Mouse (Mus musculus) limb, embryonic 15.5 days (tissue): ENCODE data around the gene Svs3b. TPM values are rescaled to one million over a fixed set of nuclear protein-coding genes. Genes with fewer than 3 reads are reported as not detected.
"Not testable (repeated sequence)": the region's sequence is repeated elsewhere in the genome, so short reads cannot be mapped to it uniquely, and the experiment has no call there.

Experiments
- ATAC-seq: fragments of 200-750 bp; cut with Nextera tagmentation; 2 replicates; pipeline ENCODE4 v1.8.0; 2017; ENCODE audit warnings: low read depth, moderate TSS enrichment; ENCODE audit not compliant: insufficient number of reproducible peaks, low FRiP score, low TSS enrichment
- H3K27ac ChIP-seq: fragments of 300-500 bp; sonication (generic); 2 replicates; pipeline ENCODE4 v1.5.1; 2015; ENCODE audit warnings: moderate library complexity, mild to moderate bottlenecking, inconsistent platforms
- H3K27me3 ChIP-seq: fragments of 300-500 bp; sonication (generic); 2 replicates; pipeline ENCODE4 v1.6.1; 2015; ENCODE audit warnings: inconsistent platforms
- H3K36me3 ChIP-seq: fragments of 300-500 bp; sonication (generic); 2 replicates; pipeline ENCODE4 v1.6.1; 2015; ENCODE audit warnings: inconsistent platforms
- H3K4me1 ChIP-seq: fragments of 300-500 bp; sonication (generic); 2 replicates; pipeline ENCODE4 v1.6.1; 2015; ENCODE audit warnings: inconsistent platforms
- H3K4me2 ChIP-seq: fragments of 300-500 bp; sonication (generic); 2 replicates; pipeline ENCODE4 v1.6.1; 2015; ENCODE audit warnings: mild to moderate bottlenecking, inconsistent platforms
- H3K4me3 ChIP-seq: fragments of 300-500 bp; sonication (generic); 2 replicates; pipeline ENCODE4 v1.5.1; 2015; ENCODE audit warnings: mild to moderate bottlenecking, inconsistent platforms
- H3K9ac ChIP-seq: fragments of 300-500 bp; sonication (generic); 2 replicates; pipeline ENCODE4 v1.6.1; 2015; ENCODE audit warnings: inconsistent platforms
- H3K9me3 ChIP-seq: fragments of 300-500 bp; sonication (generic); 2 replicates; pipeline ENCODE4 v1.6.1; 2016; ENCODE audit warnings: inconsistent platforms
- WGBS: fragments of 180-500 bp; shearing (Covaris S2); methylation state at CpG from one replicate; pipeline ENCODE4 v1.1.7; 2015; 5-methylcytosine and 5-hydroxymethylcytosine counted together
- polyA plus RNA-seq: library from polyadenylated mRNA; unstranded; fragments of >200 nt; fragmentation: Nextera tagmentation; extraction: Ambion mirVana; gene quantifications from 2 replicates; pipeline ENCODE4 v1.2.1, GENCODE M21; 2015

Gene Svs3b
- polyA plus RNA-seq: not detected in 2 replicates

DNA sequence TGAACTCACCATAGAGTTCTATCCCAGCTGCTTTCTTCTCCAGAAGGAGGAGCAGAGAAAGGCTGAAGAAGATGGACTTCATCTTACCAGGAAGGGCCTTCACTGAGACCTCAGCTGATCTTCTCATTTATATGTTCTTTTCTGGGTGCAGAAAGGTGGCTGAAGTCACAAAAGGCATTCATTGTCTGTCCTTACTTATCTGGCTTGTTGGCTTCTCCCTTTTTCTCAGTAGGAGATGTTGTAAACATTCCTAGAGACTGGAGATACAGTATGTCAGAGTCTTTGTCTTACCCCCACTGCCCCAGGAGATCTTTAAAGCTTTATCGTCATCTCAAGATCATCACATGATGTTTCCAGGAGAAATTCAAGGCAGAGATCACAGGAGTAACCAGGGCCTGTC is at the start of gene Svs3b:
Svs3b (minus strand) TSS at position 101 of the 400 bp plus-strand sequence.
- WGBS: 69% methylated on average over 1 of the region's 1 CpGs
- H3K36me3 ChIP-seq, ATAC-seq: not testable (repeated sequence)

DNA sequence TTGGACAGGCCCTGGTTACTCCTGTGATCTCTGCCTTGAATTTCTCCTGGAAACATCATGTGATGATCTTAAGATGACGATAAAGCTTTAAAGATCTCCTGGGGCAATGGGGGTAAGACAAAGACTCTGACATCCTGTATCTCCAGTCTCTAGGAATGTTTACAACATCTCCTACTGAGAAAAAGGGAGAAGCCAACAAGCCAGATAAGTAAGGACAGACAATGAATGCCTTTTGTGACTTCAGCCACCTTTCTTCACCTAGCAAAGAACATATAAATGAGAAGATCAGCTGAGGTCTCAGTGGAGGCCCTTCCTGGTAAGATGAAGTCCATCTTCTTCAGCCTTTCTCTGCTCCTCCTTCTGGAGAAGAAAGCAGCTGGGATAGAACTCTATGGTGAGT is 32.5 kb upstream of the Svs3b start, which contains the start of gene Svs3a:
Svs3a (plus strand) TSS at position 301 of the 400 bp plus-strand sequence.
- H3K27me3 ChIP-seq: not testable (repeated sequence)

More for the DNA sequence above, at the start of gene Svs3b:
- H3K27me3 ChIP-seq, H3K4me3 ChIP-seq, H3K4me1 ChIP-seq, H3K4me2 ChIP-seq, H3K27ac ChIP-seq, H3K9me3 ChIP-seq, H3K9ac ChIP-seq: not testable (repeated sequence)

DNA sequence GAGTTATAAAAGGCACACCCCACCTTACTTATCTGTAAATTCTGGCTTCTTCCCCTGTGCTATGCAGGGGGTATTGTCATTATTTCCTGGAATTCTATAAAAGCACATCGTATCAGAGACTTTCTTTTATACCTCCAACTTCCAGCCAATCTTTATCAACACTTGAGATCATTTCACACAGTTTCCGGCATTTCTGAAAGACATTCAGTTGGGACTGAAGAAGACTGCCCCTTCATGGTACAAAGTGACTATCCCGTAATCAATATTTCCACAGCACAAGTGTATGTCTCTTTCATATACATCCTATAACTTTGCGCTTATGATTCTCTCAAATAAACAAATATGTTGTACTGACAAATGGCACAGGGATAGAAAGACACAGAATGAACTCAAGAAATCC is 21.9 kb upstream of the Svs3b start, which contains the start of gene Svs4:
Svs4 (minus strand) TSS at position 101 of the 400 bp plus-strand sequence.
- Histone ChIP-seq H3K27ac (no peak within 1 kb of the TSS), H3K4me1 (no peaks in the 10 kb centered on the region), H3K36me3 (no peaks in the 10 kb centered on the region), H3K4me3 (no peak within 1 kb of the TSS), H3K27me3 (no peaks in the 10 kb centered on the region), H3K9me3 (no peaks in the 10 kb centered on the region), H3K9ac (no peak within 1 kb of the TSS), H3K4me2 (no peak within 1 kb of the TSS)
- WGBS: 92% methylated on average over 4 of the region's 4 CpGs
- no peak for ATAC-seq

More for the DNA sequence above, 32.5 kb upstream of the Svs3b start, which contains the start of gene Svs3a:
- 93% methylated on average over 1 of the region's 1 CpGs for WGBS
- ATAC-seq, H3K4me1 ChIP-seq, H3K27ac ChIP-seq, H3K36me3 ChIP-seq, H3K9me3 ChIP-seq, H3K9ac ChIP-seq, H3K4me3 ChIP-seq, H3K4me2 ChIP-seq: not testable (repeated sequence)

DNA sequence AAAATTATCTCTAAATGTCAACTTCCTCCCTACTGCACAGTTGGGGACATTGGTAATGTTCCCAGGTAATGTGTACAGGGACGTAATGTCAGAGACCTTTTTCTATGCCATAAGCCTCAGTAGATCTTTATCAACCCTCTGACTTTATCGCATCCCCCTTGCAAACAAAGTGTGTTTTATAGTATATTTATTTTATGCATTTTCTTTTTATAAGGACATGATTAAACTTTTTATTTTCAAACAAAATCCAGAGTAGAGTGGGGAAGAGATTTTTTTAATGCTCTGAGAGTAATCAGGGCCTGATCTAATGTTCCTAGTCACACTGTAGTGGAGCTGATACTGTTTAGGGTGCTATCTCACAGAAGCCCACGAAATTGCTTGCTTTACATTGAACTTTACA is 18.1 kb downstream of the Svs3b start, which contains the start of gene Svs2:
Svs2 (minus strand) TSS at position 101 of the 400 bp plus-strand sequence.
- H3K27ac ChIP-seq: no peak within 1 kb of the TSS
- no peak for ATAC-seq
- no peaks in the 10 kb centered on the region for H3K9me3 ChIP-seq
- H3K4me2 ChIP-seq: no peak within 1 kb of the TSS
- no peaks in the 10 kb centered on the region for H3K27me3 ChIP-seq
- no peaks in the 10 kb centered on the region for H3K4me1 ChIP-seq
- no peaks in the 10 kb centered on the region for H3K36me3 ChIP-seq
- WGBS: 88% methylated on average over 3 of the region's 3 CpGs
- H3K4me3 ChIP-seq: no peak within 1 kb of the TSS
- no peak within 1 kb of the TSS for H3K9ac ChIP-seq

DNA sequence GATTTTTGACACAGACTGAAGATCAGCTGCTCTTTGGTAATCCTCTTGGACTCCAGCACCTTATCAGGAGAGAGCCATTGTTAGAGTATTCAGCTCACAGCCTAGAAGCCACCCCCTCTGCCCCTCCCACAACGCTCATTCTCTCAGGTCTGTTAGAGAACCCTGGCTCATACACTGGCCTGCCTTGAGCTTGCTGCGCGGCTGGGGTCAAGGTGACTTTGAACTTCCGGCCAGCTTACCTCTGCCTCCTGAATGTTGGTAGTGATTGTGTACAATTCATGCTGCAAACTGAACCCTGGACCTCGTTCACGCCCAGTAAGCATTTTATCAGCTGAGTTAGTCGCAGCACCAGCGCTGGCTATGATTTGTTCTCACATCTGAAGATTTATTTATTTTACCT is 23.8 kb downstream of the Svs3b start:
- H3K4me1 ChIP-seq: no peaks in the 10 kb centered on the region
- no peak for ATAC-seq
- H3K9ac ChIP-seq: no peak overlapping the region
- H3K9me3 ChIP-seq: no peaks in the 10 kb centered on the region
- no peak overlapping the region for H3K4me3 ChIP-seq
- H3K4me2 ChIP-seq: no peak overlapping the region
- no peaks in the 10 kb centered on the region for H3K27me3 ChIP-seq
- no peak overlapping the region for H3K27ac ChIP-seq
- WGBS: 83% methylated on average over 8 of the region's 8 CpGs
- no peaks in the 10 kb centered on the region for H3K36me3 ChIP-seq

DNA sequence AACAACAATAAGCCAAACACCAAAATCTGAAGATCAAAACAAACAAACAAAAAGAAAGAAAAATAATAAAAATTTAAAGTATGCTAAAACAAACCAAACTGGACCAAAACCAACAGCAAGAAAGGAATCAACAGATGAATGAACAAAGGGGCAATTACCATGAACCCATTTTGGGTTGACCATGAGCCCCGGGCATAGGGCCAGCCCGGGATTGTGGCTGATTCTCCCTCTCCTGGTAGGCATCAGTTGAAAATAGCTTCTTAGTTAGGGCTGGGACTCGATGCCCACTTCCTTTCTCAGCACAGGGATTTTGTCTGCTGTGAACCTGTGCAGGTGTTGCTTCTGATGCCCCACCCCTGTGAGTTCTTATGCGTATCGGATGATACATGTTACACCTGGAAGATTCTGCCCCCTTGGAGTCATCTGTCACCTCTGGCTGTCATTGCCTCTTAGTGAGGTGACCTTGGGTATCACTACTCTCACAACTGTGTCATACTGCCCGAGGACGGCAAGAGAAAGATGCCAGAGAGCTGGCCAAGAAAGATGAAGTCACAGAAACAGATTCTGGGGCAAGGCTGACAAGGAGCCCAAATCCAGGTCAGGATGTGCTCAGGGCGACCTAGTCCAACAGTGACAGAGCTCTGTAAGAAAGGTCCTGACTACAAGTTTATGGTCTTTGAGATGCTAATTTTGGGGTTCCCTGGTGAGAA is 27.9 kb downstream of the Svs3b start:
- Histone ChIP-seq H3K4me1 (no peaks in the 10 kb centered on the region), H3K9me3 (no peaks in the 10 kb centered on the region), H3K4me3 (no peak overlapping the region), H3K4me2 (no peak overlapping the region), H3K27ac (no peak overlapping the region), H3K9ac (no peak overlapping the region), H3K27me3 (no peaks in the 10 kb centered on the region), H3K36me3 (no peaks in the 10 kb centered on the region)
- no peak for ATAC-seq
- 85% methylated on average over 8 of the region's 8 CpGs for WGBS

DNA sequence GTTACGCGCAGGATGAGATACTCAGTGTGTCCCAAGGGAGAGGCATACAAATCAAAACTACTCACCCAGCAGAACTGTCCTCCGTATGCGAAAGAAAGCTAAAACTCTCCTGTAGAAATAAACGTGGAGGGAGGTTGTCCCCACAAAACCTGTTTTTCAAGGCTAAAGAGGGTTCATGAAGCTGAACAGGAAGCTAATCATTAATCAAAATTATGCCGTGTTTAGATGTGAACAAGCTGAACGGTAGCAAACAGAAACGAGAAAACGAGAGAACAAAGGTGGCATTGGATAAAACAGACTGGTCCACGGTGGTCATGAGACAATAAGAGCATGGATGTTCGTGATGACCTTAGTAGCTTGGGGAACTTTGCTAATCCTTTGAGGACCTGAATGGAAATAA is 34.9 kb downstream of the Svs3b start, which contains the start of gene Wfdc15b:
Wfdc15b (minus strand) TSS at position 139 of the 400 bp plus-strand sequence.
- H3K9me3 ChIP-seq: no peaks in the 10 kb centered on the region
- WGBS: 67% methylated on average over 11 of the region's 11 CpGs
- no peak for ATAC-seq

DNA sequence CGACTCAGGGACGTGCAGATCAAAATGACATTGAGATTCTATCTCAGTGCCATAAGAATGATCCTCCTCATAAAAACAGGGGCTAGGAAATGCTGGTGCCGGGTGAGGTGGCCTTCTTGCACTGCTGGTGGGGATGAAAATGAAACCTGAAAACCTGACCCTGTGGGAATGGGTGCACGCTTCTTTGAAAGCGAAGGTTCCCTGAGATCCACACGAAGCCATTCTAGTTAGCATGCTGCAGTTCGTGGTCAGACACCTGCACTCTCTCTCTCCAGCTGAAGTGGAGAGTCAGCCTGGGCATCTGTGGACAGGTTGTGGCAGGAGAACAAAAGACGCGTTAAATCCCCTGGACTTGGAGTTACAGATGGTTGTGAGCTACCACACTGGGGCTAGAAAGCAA is 37.1 kb downstream of the Svs3b start:
- WGBS: 84% methylated on average over 9 of the region's 9 CpGs
- Histone ChIP-seq H3K4me1 (no peaks in the 10 kb centered on the region), H3K27ac (no peak overlapping the region), H3K9ac (no peak overlapping the region), H3K9me3 (no peaks in the 10 kb centered on the region), H3K27me3 (no peaks in the 10 kb centered on the region), H3K36me3 (no peaks in the 10 kb centered on the region), H3K4me2 (no peak overlapping the region), H3K4me3 (no peak overlapping the region)
- no peak for ATAC-seq

More for the DNA sequence above, 34.9 kb downstream of the Svs3b start, which contains the start of gene Wfdc15b:
- Histone ChIP-seq H3K27me3 (no peaks in the 10 kb centered on the region), H3K27ac (no peak within 1 kb of the TSS), H3K4me2 (no peak within 1 kb of the TSS), H3K36me3 (no peaks in the 10 kb centered on the region), H3K4me3 (no peak within 1 kb of the TSS), H3K4me1 (no peaks in the 10 kb centered on the region), H3K9ac (no peak within 1 kb of the TSS)

DNA sequence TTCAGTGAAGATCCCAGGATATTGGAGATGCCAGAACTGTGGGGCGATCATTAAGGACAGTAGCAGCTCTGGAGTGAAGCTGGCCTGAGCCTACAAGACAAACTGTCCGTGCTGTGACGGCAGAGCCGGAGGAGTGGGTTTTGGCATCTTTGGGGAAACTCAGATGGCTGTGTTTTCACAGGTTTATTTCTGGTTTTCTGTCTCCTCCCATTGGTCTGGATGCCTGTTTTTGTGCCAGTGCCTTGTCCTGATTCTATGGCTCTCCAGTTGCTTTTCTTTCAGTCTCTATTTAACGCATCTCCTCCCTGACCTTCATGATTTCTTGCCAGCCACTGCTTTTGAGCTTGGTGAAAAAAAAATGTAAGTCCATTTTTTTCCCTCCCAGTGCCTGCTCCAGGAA is 43.7 kb downstream of the Svs3b start:
- Histone ChIP-seq H3K4me1 (no peaks in the 10 kb centered on the region), H3K27ac (no peak overlapping the region), H3K9me3 (no peaks in the 10 kb centered on the region), H3K9ac (no peak overlapping the region), H3K4me2 (no peak overlapping the region), H3K27me3 (no peaks in the 10 kb centered on the region), H3K4me3 (no peak overlapping the region), H3K36me3 (no peaks in the 10 kb centered on the region)
- WGBS: 88% methylated on average over 5 of the region's 5 CpGs
- no peak for ATAC-seq

DNA sequence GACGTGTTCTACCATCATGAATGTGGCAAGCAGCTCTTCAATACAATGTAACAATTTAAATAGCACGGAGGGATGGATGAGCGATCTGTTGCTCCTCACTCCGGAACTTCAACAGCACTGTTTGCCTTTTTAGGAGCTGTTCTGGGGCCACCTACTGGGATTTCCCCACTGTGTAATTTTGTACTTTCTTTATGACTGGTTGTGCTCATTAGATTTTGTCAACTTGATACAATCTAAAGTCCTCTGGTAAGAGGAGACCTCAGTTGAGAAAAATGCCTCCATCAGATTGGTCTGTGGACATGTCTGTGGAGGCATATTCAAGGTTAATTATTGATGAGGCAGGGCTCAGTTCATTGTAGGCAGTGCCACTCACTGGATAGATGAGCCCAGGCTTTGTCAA is 45.5 kb downstream of the Svs3b start:
- Histone ChIP-seq H3K4me2 (no peak overlapping the region), H3K36me3 (no peaks in the 10 kb centered on the region), H3K4me3 (no peak overlapping the region), H3K9me3 (no peaks in the 10 kb centered on the region), H3K4me1 (no peaks in the 10 kb centered on the region), H3K9ac (no peak overlapping the region), H3K27ac (no peak overlapping the region), H3K27me3 (no peaks in the 10 kb centered on the region)
- 85% methylated on average over 4 of the region's 4 CpGs for WGBS
- no peak for ATAC-seq

DNA sequence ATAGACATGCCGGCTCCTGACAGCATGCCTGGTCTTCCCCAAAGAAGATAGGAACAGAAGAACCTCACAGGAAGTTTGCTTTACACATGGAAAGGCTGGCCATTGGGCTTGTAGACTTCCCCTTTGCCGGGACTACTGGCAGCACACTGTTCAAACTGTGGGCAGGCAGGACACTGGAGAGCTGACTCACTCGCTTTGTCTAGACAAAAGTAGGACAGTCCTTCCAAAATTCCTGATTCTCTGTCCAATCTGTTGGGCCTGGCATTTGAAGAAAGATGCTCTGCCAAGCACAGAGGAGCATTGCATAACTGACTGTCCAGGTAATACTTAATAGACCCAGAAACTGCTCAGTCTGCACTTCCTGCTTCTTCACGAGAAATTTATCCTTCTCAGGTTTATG is 49.8 kb downstream of the Svs3b start:
- Histone ChIP-seq H3K27ac (no peak overlapping the region), H3K27me3 (no peaks in the 10 kb centered on the region), H3K9me3 (no peaks in the 10 kb centered on the region), H3K36me3 (no peaks in the 10 kb centered on the region), H3K4me3 (no peak overlapping the region), H3K4me2 (no peak overlapping the region), H3K4me1 (no peaks in the 10 kb centered on the region), H3K9ac (no peak overlapping the region)
- ATAC-seq: no peak
- 77% methylated on average over 4 of the region's 4 CpGs for WGBS

DNA sequence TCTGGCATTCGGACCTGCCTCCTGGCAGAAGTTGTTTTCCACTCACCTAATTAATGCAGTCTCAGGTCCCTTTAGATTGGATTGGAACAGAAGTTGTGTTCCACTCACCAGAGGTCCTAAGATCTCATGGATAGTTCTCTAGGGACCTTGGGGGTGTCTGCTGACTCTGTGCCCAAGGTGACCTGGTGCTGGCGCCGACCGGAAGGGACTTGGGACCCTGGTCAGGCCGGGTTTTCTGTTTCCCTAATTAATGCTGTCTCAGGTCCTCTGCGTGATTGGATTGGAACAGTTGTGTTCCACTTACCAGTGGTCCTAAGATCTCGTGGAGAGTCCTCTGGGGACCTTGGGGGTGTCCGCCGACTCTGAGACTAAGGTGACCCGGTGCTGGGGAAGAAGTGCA is 50.4 kb downstream of the Svs3b start:
- H3K36me3 ChIP-seq, H3K9me3 ChIP-seq, H3K4me3 ChIP-seq, H3K4me1 ChIP-seq, H3K27me3 ChIP-seq, H3K9ac ChIP-seq, ATAC-seq, H3K4me2 ChIP-seq, H3K27ac ChIP-seq: not testable (repeated sequence)
- 85% methylated on average over 10 of the region's 10 CpGs for WGBS
